Mouse (Mus musculus) adrenal gland (tissue): ENCODE results near the gene 9430038I01Rik.

Experiments used
- intact Hi-C: fragments of 180-260 bp; cut with DNase I; formaldehyde crosslinking; loops from one replicate; pipeline ENCODE4 v1.15.1; 2025

9430038I01Rik gene

GRCm38 (mm10) chr7:137370175-137370574 lies 40.4 kb downstream of the 9430038I01Rik start:
- intact Hi-C loops, result no loop called here

- intact Hi-C loops, result no loop called here
Measured at GRCm38 (mm10) chr7:137366736-137367135, 43.8 kb downstream of the 9430038I01Rik start.

- intact Hi-C loops, result no loop called here
Measured at GRCm38 (mm10) chr7:137365056-137365455, 45.5 kb downstream of the 9430038I01Rik start.

GRCm38 (mm10) chr7:137364571-137364970 lies 46.0 kb downstream of the 9430038I01Rik start:
- intact Hi-C loops, result no loop called here

- intact Hi-C loops, result no loop called here
Measured at GRCm38 (mm10) chr7:137346860-137347259, 63.7 kb downstream of the 9430038I01Rik start.

- intact Hi-C loops, result no loop called here
Measured at GRCm38 (mm10) chr7:137346068-137346467, 64.5 kb downstream of the 9430038I01Rik start.

- intact Hi-C loops, result no loop called here
Measured at GRCm38 (mm10) chr7:137333951-137334350, 76.6 kb downstream of the 9430038I01Rik start.
